Mouse (Mus musculus): ENCODE measurements around the gene Enpp6. TPM values are rescaled to one million over a fixed set of nuclear protein-coding genes. Genes with fewer than 3 reads are reported as not detected.

Enpp6 gene
- total RNA-seq (2021) (1 to 10 TPM; 1.4 to 2.0 TPM), polyA plus RNA-seq (2012; rRNA removed) (2.6 and 4.1 TPM in 2 replicates)
- long read RNA-seq = 0 reads

DNA sequence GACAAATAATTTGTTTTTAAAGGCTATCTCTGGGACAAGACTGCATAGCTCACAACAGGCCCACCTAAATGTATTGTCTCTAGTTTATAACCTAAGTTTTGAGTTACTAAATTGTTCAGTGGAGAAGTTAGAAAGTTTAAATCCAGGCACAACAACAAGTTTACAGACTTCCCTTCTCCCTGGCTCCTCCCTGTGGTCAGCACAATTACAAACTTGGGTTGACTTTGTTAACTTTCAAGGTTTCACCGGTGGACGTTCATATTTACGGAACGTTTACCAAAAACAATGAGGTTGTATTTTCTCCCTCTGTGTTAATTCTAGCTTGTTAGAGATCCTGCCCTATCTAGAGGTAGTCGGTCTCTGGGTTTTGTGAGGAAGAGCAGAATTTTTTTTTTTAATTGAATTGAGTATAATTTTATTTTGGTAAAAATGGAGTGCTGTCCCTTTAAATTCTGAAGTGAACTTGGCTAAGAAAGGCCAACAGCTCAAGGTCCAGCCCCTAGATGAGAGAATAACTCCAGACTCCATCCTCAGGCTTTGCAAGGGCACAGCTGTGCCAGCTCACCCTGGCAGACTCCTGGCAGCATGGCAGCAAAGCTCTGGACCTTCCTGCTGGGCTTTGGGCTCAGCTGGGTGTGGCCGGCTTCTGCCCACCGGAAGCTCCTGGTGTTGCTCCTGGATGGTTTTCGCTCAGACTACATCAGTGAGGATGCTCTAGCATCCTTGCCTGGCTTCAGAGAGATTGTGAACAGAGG, at the start of gene Enpp6:
Gene Enpp6, plus strand, starts transcription at position 502 of the 755 bp plus-strand sequence.
- peak; percentile 57 for DNase-seq

GRCm38 (mm10) chr8:46938218-46938617, 48.5 kb upstream of the Enpp6 start:
- DNase-seq = no peak

- DNase-seq = peak; percentile 73
Observed at GRCm38 (mm10) chr8:46941295-46941694, 45.4 kb upstream of the Enpp6 start.

DNA sequence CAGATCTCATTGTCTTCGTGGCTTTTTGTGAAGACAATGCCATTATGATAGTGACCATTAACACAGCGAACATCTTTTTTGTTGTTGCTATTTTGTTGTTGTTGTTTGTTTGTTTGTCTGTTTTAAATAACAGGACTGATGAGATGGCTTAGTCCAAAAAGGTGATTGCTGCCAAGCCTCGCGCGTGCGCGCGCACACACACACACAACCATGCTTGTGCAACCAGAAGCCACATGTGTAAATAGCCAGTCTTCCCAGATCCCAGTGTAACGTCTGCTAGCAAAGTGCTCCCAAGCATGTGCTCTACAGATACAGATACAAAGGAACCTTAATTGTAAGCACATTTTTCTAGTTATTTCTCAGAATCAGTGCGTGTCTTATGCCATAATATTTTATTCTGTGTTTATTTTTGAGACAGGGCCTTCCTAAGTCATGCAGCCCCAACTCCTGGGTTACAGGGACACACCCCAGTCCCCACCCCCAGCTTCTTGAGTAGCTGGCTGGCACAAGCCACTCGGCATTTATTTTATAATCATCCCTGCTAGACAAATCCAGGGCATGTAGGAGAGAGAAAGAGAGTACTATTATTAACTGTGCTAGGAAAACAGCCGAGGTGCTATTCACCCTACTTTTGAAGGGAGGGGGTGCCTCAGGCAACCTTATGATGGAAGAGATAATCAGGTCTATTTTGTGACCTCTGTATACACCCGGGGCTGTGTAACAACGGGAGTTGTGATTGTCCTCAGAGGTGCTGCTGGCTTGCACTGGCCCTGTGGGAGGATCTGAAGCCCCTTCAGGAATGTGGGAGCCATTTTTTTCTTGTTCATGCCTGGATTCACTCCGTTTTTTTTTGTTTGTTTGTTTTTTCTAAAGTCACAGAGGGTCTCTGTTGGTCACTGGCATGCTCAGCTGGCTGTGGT, 44.7 kb upstream of the Enpp6 start:
- DNase-seq = no peak

DNA sequence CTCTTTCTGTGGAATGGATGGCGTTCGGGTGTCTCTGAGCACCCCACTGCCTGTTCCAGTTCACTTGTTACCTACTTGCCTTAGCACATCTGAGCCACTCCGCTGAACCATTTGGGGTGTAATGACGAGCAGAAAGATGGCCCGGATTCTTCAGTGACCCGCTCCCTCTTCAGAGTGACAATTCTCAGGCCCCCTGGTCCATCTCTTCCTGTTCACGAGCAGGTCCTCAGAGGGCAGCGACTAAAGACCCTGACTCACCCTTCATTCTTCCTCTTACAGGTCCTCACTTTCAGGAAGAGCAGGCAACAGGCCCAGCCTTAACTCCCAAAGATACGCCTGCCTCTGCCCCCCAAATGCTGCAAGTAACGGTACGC, 44.0 kb upstream of the Enpp6 start:
- DNase-seq = no peak

DNA sequence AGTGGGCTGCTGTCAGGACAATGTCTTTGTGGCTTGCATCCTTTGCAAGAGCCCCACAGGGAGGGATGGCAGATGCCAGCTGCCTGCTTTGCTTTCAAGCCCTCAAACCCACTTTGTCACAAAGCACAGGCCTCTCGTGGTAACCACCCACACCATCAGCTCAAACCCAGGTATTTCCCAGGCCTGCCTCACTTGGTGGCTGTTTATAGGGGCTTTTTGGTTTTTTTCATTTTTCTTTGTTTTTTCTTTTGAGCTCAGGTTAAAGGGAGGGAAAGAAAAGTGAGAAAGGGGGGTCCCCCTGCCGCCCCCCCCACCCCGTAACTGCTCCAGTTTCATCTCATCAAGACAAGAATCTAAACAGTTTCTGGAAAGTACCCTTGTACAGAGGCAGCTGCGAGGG, 43.4 kb upstream of the Enpp6 start:
- no peak for DNase-seq

DNA sequence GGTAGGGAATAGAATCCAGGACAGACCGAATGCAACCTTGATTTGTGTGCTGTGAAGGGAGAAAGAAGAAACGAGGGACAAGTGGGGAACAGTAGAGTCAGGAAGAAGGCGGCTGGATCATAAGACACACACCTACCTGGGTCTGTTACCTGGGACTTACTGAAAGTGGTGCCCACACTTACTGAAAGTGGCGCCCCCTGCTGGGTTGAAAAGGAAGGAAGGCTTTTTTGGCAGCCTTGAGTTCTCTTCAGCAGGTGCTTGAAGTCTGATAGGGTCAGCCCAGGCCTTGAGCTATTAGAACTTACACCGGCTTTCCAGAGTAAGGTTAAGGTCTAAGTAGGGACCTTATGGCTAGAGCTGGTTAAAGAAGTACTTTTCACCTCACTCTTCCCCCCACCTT, 40.5 kb upstream of the Enpp6 start:
- no peak for DNase-seq

- no peak for DNase-seq
Observed at GRCm38 (mm10) chr8:46948091-46948757, 38.5 kb upstream of the Enpp6 start.

GRCm38 (mm10) chr8:46953472-46953871, 33.2 kb upstream of the Enpp6 start:
- peak; percentile 46 for DNase-seq

DNA sequence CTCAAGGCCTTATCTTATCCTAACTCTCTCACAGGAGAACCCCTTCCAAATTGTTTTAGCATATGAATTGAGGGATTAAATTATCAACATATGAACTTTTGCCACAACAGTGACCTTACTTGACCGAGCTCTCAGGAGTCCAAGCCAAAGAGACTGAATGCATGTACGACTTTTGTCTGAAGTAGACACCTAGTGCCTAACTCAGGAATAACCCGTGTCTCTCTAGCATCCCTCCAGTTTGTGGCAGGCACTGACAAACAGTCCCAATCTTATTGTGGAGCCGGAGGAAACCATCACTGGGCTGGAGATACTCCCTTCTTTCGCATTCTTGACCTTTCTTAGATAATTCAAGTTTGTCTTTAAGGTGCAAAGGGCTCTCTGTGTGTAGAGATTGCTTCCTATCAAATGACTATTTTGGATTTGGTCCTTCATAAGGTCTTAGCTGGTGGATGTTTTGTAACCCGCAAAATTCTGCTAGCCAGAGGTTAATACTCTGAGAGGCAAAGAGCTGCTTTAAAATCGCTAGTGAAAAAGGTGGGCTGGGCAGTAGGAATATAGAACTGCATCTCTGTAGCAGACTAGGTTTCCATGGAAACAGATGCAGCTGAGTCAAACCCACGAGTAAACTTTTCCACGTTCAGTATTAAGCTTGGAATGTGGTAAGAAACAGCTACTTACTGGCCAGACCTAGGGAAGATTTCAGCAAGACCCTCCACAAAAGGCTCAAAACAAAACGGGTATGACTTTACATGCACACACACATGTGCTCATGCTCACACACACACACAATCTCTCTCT, 23.9 kb upstream of the Enpp6 start:
- no peak for DNase-seq

DNA sequence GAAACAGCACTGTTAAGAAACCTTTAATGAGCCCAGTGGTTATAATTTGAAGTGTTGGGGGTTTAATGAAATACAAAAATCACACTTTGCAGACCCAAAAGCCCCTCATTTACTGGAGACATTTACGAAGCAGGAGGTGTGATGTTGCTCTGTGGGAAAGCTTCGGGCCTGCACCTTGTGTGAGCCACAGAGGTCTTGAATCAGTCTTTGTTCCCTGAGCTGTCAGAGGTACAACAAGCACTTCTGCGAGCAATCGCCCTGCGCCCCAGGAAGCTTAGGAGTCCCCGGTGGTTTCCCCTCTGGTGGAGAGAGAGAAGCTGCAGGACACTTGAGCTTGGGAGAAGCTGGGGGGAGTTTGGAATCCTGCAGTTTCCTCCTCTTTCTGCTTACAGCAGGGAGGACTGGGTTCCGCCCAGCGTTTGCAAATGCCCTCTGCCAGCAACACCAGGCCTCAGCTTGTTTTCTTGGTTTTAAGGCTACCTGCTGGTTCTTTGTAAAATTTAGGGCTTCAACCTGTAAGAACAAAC, 23.0 kb upstream of the Enpp6 start:
- DNase-seq = no peak

DNA sequence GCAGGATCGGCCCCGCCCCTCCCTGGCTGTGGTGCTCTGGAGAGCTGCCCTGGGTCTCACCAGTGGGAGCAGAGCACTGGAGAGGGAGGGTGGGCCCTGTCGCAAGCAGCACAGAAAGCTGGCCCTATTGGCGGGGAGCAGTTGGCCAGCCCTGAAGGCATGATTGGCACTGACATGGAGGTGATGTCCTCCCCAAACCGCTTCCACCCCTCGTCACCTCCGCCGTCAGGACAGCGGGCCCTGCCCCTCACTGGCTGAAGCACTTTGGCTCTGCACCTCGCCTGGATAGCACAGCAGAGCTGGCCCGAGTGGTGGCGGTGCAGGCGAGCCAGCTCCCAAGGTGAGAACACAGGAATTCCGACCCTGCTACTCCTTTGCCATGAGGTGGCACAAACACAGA, 20.9 kb upstream of the Enpp6 start:
- no peak for DNase-seq

DNA sequence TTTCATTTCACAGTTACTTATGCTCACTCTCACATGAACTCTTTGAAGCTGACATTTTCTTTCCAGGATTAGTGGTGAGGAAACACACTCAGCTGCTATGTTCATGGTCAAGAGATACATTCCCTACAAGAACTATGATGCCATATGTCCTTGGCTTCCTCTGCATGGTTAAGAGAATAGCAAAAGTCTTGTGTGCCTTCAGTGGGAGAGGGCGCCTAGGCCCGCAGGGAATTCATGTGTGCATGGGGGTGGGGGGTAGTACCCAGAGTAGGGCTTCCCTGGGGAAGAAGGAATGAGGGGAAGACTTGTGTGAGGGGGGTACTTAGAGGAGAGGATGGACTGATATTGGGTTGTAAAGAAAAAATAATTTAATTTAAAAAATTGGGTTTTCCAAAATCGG, 18.0 kb upstream of the Enpp6 start:
- DNase-seq = no peak

DNA sequence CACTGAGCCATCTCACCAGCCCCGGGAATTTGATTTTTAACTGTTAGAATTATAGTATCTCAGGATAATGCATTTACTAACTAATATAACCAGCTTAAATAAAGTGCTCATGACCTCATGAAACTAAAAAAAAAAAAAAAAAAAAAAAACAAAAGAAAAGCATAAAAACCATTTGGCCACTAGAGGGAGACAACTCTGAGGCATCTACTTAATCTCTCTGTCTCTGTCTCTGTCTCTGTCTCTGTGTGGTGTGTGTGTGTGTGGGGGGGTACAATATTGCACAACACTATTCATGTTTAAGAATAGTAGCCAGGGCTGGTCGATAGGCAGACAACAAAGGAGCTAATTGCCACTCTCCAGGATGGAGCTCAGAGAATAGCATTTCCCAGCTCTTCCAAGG, 17.3 kb upstream of the Enpp6 start:
- DNase-seq = no peak

DNA sequence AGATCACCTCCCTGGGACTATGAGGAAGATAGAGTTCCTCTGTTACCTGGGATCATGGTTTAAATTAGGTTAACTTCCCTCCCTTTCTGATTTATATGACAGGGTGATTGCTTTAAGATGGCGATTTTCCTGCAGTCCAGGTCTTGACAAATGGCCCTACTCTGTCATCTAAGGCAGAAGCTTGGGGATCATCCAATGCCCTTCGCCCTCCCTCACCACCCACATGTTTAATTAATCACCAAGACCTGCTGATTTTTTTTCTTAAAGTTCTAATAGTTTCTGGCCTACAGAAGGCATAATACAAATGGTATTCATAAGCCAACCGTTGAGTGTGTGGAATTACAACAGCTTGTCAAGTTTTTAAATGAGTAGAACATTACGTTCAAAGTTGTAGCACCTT, 9.3 kb upstream of the Enpp6 start:
- DNase-seq = no peak

GRCm38 (mm10) chr8:46982166-46982565, 4.5 kb upstream of the Enpp6 start:
- no peak for DNase-seq

DNA sequence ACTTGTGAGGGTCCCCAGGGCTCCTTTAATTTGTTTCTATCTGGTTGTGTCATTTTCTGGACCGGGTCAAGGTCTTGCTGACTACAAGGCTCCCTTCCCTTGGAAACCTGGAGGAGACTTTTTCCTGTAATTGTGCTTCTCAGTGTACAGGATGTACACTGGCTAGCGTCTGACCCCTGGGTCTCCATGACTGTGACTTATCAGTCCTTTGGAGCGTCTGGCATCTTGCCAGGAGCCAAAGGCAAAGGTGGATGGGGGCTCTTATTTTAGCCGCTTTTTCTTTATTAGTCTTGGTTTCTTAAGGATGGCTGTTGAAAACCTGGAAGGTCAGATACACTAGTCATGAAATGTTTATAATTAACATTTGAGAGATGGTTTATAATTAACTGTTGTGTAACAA, 3.9 kb upstream of the Enpp6 start:
- peak; percentile 41 for DNase-seq

GRCm38 (mm10) chr8:46984647-46985046, 2.0 kb upstream of the Enpp6 start:
- DNase-seq = no peak

DNA sequence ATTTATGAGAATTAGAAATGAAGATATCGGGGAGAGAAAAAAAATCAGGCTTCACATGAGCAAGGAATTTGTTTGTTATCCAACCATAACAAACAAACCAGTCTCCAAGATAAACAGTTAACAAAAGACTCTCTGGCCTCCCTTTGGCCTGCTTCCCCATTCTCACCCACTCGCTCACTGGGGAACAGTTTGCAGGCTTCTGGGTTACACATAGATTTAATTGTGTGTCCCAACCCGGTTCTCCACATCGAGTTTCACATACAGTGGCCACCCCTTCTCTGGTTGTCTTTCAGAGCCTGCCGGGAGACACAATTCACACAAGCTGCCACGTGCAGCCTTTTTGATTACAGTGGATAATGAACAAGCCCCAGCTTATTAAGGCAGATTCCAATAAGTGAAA, 1.7 kb downstream of the Enpp6 start:
- DNase-seq = no peak

- no peak for DNase-seq
Observed at GRCm38 (mm10) chr8:46991081-46991480, 4.4 kb downstream of the Enpp6 start.

DNA sequence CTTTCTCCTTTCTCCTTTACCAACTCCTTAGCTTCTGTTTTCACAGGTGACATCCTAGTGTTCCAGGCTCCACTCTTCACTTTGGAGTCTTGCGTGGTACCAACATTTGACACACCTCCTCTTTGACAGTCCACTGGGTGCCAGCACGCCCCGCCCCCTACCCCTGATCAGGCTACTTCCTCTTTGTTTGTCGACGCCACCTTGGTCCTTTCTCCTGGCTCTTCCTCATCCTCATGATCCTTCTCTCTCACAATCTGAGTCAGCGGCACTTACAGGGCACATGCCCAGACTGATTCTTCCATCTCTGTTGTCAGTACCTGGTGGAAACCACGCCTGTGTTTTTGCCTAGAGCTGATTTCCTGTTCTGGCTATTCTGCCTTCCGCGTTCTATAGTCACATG, 5.9 kb downstream of the Enpp6 start:
- DNase-seq = no peak
